In the genomic region with DNA sequence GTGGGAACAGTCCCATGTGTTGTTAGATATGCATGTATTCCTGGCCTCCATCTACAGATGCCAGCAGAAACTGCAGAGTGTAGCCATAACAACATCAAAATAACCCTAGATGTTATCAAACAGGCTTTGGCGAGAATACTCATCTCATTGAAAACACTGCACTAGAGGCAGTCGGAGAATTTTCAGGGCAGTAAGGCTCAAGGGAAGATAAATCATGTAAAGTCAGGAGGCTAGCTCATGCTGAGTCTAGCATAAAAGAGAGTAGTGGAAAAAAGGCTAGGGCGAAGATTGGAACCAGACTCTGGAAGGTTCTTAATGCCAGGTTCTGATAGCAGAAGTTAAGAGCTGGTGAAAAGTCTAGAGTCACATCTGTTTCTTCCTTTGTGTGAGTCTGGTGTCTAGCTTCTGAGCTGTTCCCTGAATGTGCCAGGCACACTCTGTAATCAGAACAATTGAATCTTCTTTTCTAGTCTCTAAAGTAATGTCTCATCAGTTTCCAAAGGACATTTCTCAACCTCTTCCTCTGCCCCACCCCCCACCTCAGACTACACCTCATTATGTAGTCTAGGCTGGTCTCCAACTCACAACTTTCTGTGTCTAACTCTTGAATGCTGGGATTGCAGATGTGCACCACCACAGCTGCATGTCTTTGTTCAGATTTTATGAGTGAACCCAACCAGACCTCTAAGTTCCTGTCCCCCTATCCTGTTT, we compare ENCODE assay signal across 23 mouse cellular contexts.
DNase-seq lines count a peak whose midpoint lies in the region; ATAC-seq and TF ChIP-seq lines count a peak whose summit lies in the region.
"Had no signal": no experiment of that assay in that cellular context is flagged by ENCODE, and none has a peak within 500 bp of the region (broad histone marks: within the 10 kb centered on the region; RNA-seq: fewer than 3 reads in every experiment).

No protein-coding gene starts in this region.

- peak; percentile 88; the same call in 1 of the 2 replicates for ATAC-seq in lung, embryonic 15.5 days (ENCODE audit: borderline replicate concordance, extremely low read depth, low FRiP score, low TSS enrichment)
- ATAC-seq in lung, postnatal 0 days = peak; percentile 78
- no peak for ATAC-seq in hindbrain, embryonic 12.5 days (ENCODE audit: low FRiP score)
- ATAC-seq: forebrain, embryonic 15.5 days; hindbrain, postnatal 0 days had no signal

- no peak overlapping the region for H3K4me3 ChIP-seq in lung, embryonic 15.5 days
- H3K4me3 ChIP-seq in lung, adult 2 months (replicated peaks; ENCODE audit: extremely low read depth, low read depth, low read length) = no peak overlapping the region
- H3K4me3 ChIP-seq in lung, postnatal 0 days (ENCODE audit: low read depth, low read length) = no peak overlapping the region
- H3K4me3 ChIP-seq in hindbrain, embryonic 12.5 days = no peak overlapping the region
- H3K4me3 ChIP-seq: embryonic facial prominence, embryonic 15.5 days; erythroblast, embryonic 14.5 days; forebrain, embryonic 10.5 days; forebrain, embryonic 15.5 days; gastrocnemius, adult 2 months; heart, embryonic 10.5 days; hindbrain, embryonic 13.5 days had no signal

- no peak overlapping the region for H3K9ac ChIP-seq in lung, embryonic 15.5 days
- H3K9ac ChIP-seq in lung, postnatal 0 days (replicated peaks; ENCODE audit: low read depth) = no peak overlapping the region
- no peak overlapping the region for H3K9ac ChIP-seq in hindbrain, embryonic 12.5 days
- H3K9ac ChIP-seq: embryonic facial prominence, embryonic 15.5 days; forebrain, embryonic 15.5 days; hindbrain, embryonic 13.5 days had no signal

- H3K4me1 ChIP-seq in lung, embryonic 15.5 days = no peaks in the 10 kb centered on the region
- no peaks in the 10 kb centered on the region for H3K4me1 ChIP-seq in lung, adult 2 months (ENCODE audit: control insufficient read depth, insufficient read depth, low read length)
- H3K4me1 ChIP-seq in lung, postnatal 0 days (ENCODE audit: insufficient read depth, low read depth, low read length) = no peaks in the 10 kb centered on the region
- H3K4me1 ChIP-seq in hindbrain, embryonic 12.5 days = no peaks in the 10 kb centered on the region
- H3K4me1 ChIP-seq: embryonic facial prominence, embryonic 15.5 days; forebrain, embryonic 10.5 days; forebrain, embryonic 15.5 days; heart, embryonic 10.5 days; hindbrain, embryonic 13.5 days had no signal

- H3K27me3 ChIP-seq in lung, embryonic 15.5 days = no peaks in the 10 kb centered on the region
- no peaks in the 10 kb centered on the region for H3K27me3 ChIP-seq in lung, postnatal 0 days (replicated peaks; ENCODE audit: insufficient read depth, low read length)
- H3K27me3 ChIP-seq in hindbrain, embryonic 12.5 days = no peaks in the 10 kb centered on the region
- H3K27me3 ChIP-seq: embryonic facial prominence, embryonic 15.5 days; forebrain, embryonic 15.5 days; hindbrain, embryonic 13.5 days had no signal

- TF ChIP-seq POLR2A in lung, adult 2 months (IDR thresholded peaks at IDR 0.05; ENCODE audit: borderline replicate concordance, extremely low read depth, low read depth, low read length) = no peak

- no peaks in the 10 kb centered on the region for H3K36me3 ChIP-seq in lung, embryonic 15.5 days
- H3K36me3 ChIP-seq in lung, postnatal 0 days (ENCODE audit: insufficient read depth, low read length) = no peaks in the 10 kb centered on the region
- H3K36me3 ChIP-seq in hindbrain, embryonic 12.5 days = no peaks in the 10 kb centered on the region
- H3K36me3 ChIP-seq: embryonic facial prominence, embryonic 15.5 days; forebrain, embryonic 10.5 days; forebrain, embryonic 15.5 days; G1E; heart, embryonic 10.5 days; hindbrain, embryonic 13.5 days had no signal

- 50% methylated on average over 3 of the region's 3 CpGs for WGBS in lung, embryonic 15.5 days
- WGBS in lung, adult 2 months = 62% methylated on average over 3 of the region's 3 CpGs
- 52% methylated on average over 3 of the region's 3 CpGs for WGBS in lung, postnatal 0 days
- WGBS in hindbrain, embryonic 12.5 days = 82% methylated on average over 3 of the region's 3 CpGs

- TF ChIP-seq CTCF in lung, adult 2 months (IDR thresholded peaks at IDR 0.05; ENCODE audit: insufficient read depth, low read length) = no peak
- no peak for TF ChIP-seq CTCF in lung, postnatal 0 days (IDR thresholded peaks at IDR 0.05)

- peak; percentile 3 for DNase-seq in layer of hippocampus, adult 11-12 months (ENCODE audit: low spot score)
- DNase-seq in layer of hippocampus, postnatal 14 days (ENCODE audit: low spot score in 2 of 2) = no peak
- DNase-seq in lung, adult 2 months = no peak
- peak; percentile 71 for DNase-seq in lung, postnatal 0 days (ENCODE audit: low spot score)
- peak; percentile 24 to 46 for DNase-seq in lung, postnatal 4 days
- DNase-seq in urinary bladder, adult 18-20 months (ENCODE audit: low spot score in 2 of 2) = no peak
- DNase-seq: adrenal gland, postnatal 25 days; cerebellum, adult 18-20 months; cerebellum, adult 9-11 months; cerebellum, postnatal 36 days; gastrocnemius, adult 2 months; gastrocnemius, postnatal 25 days; heart, postnatal 4 days had no signal

- H3K9me3 ChIP-seq in lung, embryonic 15.5 days = no peaks in the 10 kb centered on the region
- no peaks in the 10 kb centered on the region for H3K9me3 ChIP-seq in lung, postnatal 0 days (ENCODE audit: low read length)
- no peaks in the 10 kb centered on the region for H3K9me3 ChIP-seq in hindbrain, embryonic 12.5 days (replicated peaks)
- H3K9me3 ChIP-seq: embryonic facial prominence, embryonic 15.5 days; forebrain, embryonic 10.5 days; forebrain, embryonic 15.5 days; G1E; heart, embryonic 10.5 days; hindbrain, embryonic 13.5 days had no signal

- H3K27ac ChIP-seq in lung, embryonic 15.5 days = no peak overlapping the region
- H3K27ac ChIP-seq in lung, postnatal 0 days (ENCODE audit: low read length) = no peak overlapping the region
- H3K27ac ChIP-seq in hindbrain, embryonic 12.5 days = no peak overlapping the region
- H3K27ac ChIP-seq: embryonic facial prominence, embryonic 15.5 days; forebrain, embryonic 10.5 days; forebrain, embryonic 15.5 days; gastrocnemius, adult 2 months; heart, embryonic 10.5 days; hindbrain, embryonic 13.5 days; hindbrain, postnatal 0 days had no signal

- no peak overlapping the region for H3K4me2 ChIP-seq in lung, embryonic 15.5 days
- no peak overlapping the region for H3K4me2 ChIP-seq in lung, postnatal 0 days (replicated peaks; ENCODE audit: low read depth, low read length)
- no peak overlapping the region for H3K4me2 ChIP-seq in hindbrain, embryonic 12.5 days (replicated peaks)
- H3K4me2 ChIP-seq: embryonic facial prominence, embryonic 15.5 days; forebrain, embryonic 15.5 days; hindbrain, embryonic 13.5 days had no signal

- no peak for TF ChIP-seq EP300 in lung, postnatal 0 days (IDR thresholded peaks at IDR 0.05)

Comparison
In these comparisons a context has a peak if more than half of its experiments do, and no peak if none do; other contexts are left out.
1. DNase-seq: peak in layer of hippocampus, adult 11-12 months (single experiment), lung, postnatal 0 days (single experiment) and lung, postnatal 4 days (2 of 2); none in layer of hippocampus, postnatal 14 days (0 of 2), lung, adult 2 months (single experiment) and urinary bladder, adult 18-20 months (0 of 2).